Mouse (Mus musculus) embryonic stem cell, embryonic (primary cell): ENCODE results near the gene Hyls1.
"Not testable (repeated sequence)": the region's sequence is repeated elsewhere in the genome, so short reads cannot be mapped to it uniquely, and the experiment has no call there.

ENCODE experiments used
- CTCF ChIA-PET, 4 experiments: fragments of 300-600 bp in 2 of 4; fragments of 350-600 bp in 2 of 4; sonication (Branson Sonifier 250); formaldehyde crosslinking; loops; one replicate each; lab custom pipeline; 2022; ENCODE audit warnings: inconsistent platforms in 2 of 4; lab: Charles Lee
- POLR2A ChIA-PET, 4 experiments: fragments of 300-600 bp in 2 of 4; fragments of 350-600 bp in 2 of 4; sonication (Branson Sonifier 250); formaldehyde crosslinking; loops; one replicate each; lab custom pipeline; 2022; ENCODE audit warnings: antibody characterized with exemption in 4 of 4, inconsistent platforms in 1 of 4; lab: Charles Lee

Hyls1 gene

GRCm38 (mm10) chr9:35569571-35570534 lies at the start of gene Hyls1, which contains the start of gene Pate2:
Gene Hyls1 (minus strand): TSS chr9:35570398.
Gene Pate2 (plus strand): TSS chr9:35570284.
- ChIA-PET POLR2A (interaction anchor here (0.5 to 6.6 kb wide), 28 partner anchors 8 to 1513 kb away, joined by 3 to 69 read pairs (median 4); partner anchors contain the start of genes Foxred1 (in 2 of the 4), Ddx25 (in 1 of the 4), Fam118b (in 1 of the 4) and Pus3 (in 1 of the 4)), CTCF (interaction anchor here in 1 of 4 experiments (0.5 to 1.5 kb wide), 3 partner anchors 350 to 370 kb away, joined by 3 to 5 read pairs (median 4); partner anchors contain the start of genes Foxred1, Srpr and Tirap)

- POLR2A ChIA-PET, CTCF ChIA-PET: not testable (repeated sequence)
Measured at GRCm38 (mm10) chr9:35616784-35617183, 46.6 kb upstream of the Hyls1 start.

- POLR2A ChIA-PET = no interaction called here
- CTCF ChIA-PET = no interaction called here
Measured at GRCm38 (mm10) chr9:35614005-35614404, 43.8 kb upstream of the Hyls1 start.

- ChIA-PET POLR2A (no interaction called here), CTCF (no interaction called here)
Measured at GRCm38 (mm10) chr9:35611841-35612240, 41.6 kb upstream of the Hyls1 start, which contains the start of gene Pate4. Gene Pate4 (minus strand): TSS chr9:35611941.

- CTCF ChIA-PET = no interaction called here
- POLR2A ChIA-PET = no interaction called here
Measured at GRCm38 (mm10) chr9:35607647-35608405, 37.6 kb upstream of the Hyls1 start.

- ChIA-PET CTCF (no interaction called here), POLR2A (interaction anchor here in 1 of 4 experiments (1.2 kb wide), 1 partner anchor 34 kb away, joined by 3 read pairs; no protein-coding TSS in a partner anchor)
Measured at GRCm38 (mm10) chr9:35592903-35593302, 22.7 kb upstream of the Hyls1 start.

- ChIA-PET CTCF (no interaction called here), POLR2A (interaction anchor here in 1 of 4 experiments (0.6 kb wide), 1 partner anchor 17 kb away, joined by 4 read pairs; the partner anchor contains the start of genes Hyls1 and Pate2)
Measured at GRCm38 (mm10) chr9:35587674-35588073, 17.5 kb upstream of the Hyls1 start.

- CTCF ChIA-PET = no interaction called here
- POLR2A ChIA-PET = interaction anchor here in 1 of 4 experiments (6.6 kb wide), 1 partner anchor 13 kb away, joined by 69 read pairs; the partner anchor contains the start of genes Ddx25 and Pus3
Measured at GRCm38 (mm10) chr9:35574416-35574815, 4.2 kb upstream of the Hyls1 start.

- ChIA-PET POLR2A (interaction anchor here (0.5 to 6.6 kb wide), 26 partner anchors 9 to 457 kb away, joined by 3 to 69 read pairs (median 4); partner anchors contain the start of genes Foxred1 (in 2 of the 4), Ddx25 (in 1 of the 4), Fam118b (in 1 of the 4) and Pus3 (in 1 of the 4)), CTCF (interaction anchor here in 1 of 4 experiments (0.5 to 1.5 kb wide), 3 partner anchors 351 to 371 kb away, joined by 3 to 5 read pairs (median 4); partner anchors contain the start of genes Foxred1, Srpr and Tirap)
Measured at GRCm38 (mm10) chr9:35570663-35571062, 465 bp upstream of the Hyls1 start.

- CTCF ChIA-PET = no interaction called here
- POLR2A ChIA-PET = interaction anchor here in 2 of 4 experiments (5.1 to 6.6 kb wide), 2 partner anchors 7 kb away, joined by 51 to 69 read pairs; partner anchors contain the start of genes Ddx25 (in 1 of the 2) and Pus3 (in 1 of the 2)
Measured at GRCm38 (mm10) chr9:35567995-35568394, 2.2 kb downstream of the Hyls1 start.

GRCm38 (mm10) chr9:35564536-35565240 lies 5.5 kb downstream of the Hyls1 start:
- ChIA-PET POLR2A (interaction anchor here in 2 of 4 experiments (0.7 to 6.6 kb wide), 3 partner anchors 7 to 354 kb away, joined by 3 to 69 read pairs (median 3); partner anchors contain the start of genes Foxred1 (in 1 of the 2), Hyls1 (in 1 of the 2) and Pate2 (in 1 of the 2)), CTCF (no interaction called here)

GRCm38 (mm10) chr9:35561583-35561982 lies 8.6 kb downstream of the Hyls1 start:
- ChIA-PET POLR2A (interaction anchor here (1.1 to 6.6 kb wide), 5 partner anchors 9 to 16 kb away, joined by 3 to 69 read pairs (median 24); partner anchors contain the start of genes Hyls1 (in 4 of the 4) and Pate2 (in 4 of the 4)), CTCF (no interaction called here)

GRCm38 (mm10) chr9:35561076-35561475 lies 9.1 kb downstream of the Hyls1 start:
- POLR2A ChIA-PET = interaction anchor here (2.0 to 6.6 kb wide), 6 partner anchors 9 to 351 kb away, joined by 6 to 69 read pairs (median 20); partner anchors contain the start of genes Hyls1 (in 4 of the 4), Pate2 (in 4 of the 4) and Foxred1 (in 2 of the 4)
- CTCF ChIA-PET = no interaction called here

- ChIA-PET POLR2A (interaction anchor here (0.6 to 6.6 kb wide), 30 partner anchors 10 to 1417 kb away, joined by 3 to 69 read pairs (median 4); partner anchors contain the start of genes Hyls1 (in 4 of the 4), Pate2 (in 4 of the 4), Foxred1 (in 2 of the 4) and Srpr (in 1 of the 4)), CTCF (interaction anchor here in 3 of 4 experiments (0.5 to 2.0 kb wide), 6 partner anchors 18 to 1187 kb away, joined by 3 to 5 read pairs (median 4); no protein-coding TSS in a partner anchor)
Measured at GRCm38 (mm10) chr9:35559009-35559890, 10.9 kb downstream of the Hyls1 start.

- POLR2A ChIA-PET = interaction anchor here (0.6 to 6.6 kb wide), 22 partner anchors 11 to 441 kb away, joined by 3 to 69 read pairs (median 5); partner anchors contain the start of genes Hyls1 (in 4 of the 4), Pate2 (in 4 of the 4), Foxred1 (in 2 of the 4) and Srpr (in 1 of the 4)
- CTCF ChIA-PET = interaction anchor here in 3 of 4 experiments (0.6 to 2.0 kb wide), 6 partner anchors 17 to 234 kb away, joined by 3 to 8 read pairs (median 4); no protein-coding TSS in a partner anchor
Measured at GRCm38 (mm10) chr9:35558257-35559008, 11.8 kb downstream of the Hyls1 start, which contains the start of the genes Ddx25 and Pus3. Gene Ddx25 (minus strand): TSS chr9:35558528. Gene Pus3 (plus strand): TSS chr9:35558595.
